Mouse (Mus musculus): ENCODE data around the gene Olfr635. TPM values are rescaled to one million over a fixed set of nuclear protein-coding genes. Genes with fewer than 3 reads are reported as not detected.

Olfr635 gene
- polyA plus RNA-seq (2012; ENCODE audit: low replicate concordance), result not detected in 2 replicates

DNA sequence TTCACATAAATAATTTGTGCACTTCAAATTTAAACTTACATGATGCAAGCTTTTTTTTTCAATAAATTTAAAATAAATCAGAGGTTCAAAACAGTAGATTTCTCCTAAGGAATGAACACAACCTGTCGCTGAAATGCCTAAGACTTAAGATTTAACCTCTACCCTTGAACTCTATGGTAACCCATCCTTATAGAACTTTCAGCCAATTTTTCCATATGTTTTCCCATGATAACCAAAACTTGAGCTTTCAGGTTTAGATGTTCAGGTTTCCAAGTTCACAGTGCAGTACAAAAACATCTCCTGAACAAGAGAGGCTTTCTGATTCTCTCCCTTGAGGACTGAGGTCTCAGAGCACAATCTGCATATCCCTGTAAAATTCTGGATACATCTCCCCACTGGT lies at the start of gene Olfr635:
Olfr635 (plus strand) TSS at position 301 of the 400 bp plus-strand sequence.

DNA sequence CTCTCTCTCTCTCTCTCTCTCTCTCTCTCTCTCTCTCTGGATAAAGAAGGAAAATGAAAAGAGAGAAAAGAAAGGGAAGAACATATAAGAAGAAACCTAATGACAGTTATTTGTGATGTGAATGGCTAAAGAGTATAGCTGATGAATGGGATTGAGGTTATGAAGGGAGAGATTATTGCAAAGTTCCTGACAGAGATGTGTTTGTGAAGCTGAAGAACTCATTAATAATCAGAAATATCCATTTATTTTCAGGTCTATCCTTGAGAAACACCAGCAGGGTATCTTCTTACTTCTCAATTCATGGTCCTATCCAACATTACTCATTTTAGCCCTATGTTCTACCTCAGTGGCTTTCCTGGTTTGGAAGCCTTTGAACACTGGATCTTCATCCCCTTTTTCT lies 42.4 kb upstream of the Olfr635 start, which contains the start of gene Olfr631:
Olfr631 (plus strand) TSS at position 301 of the 400 bp plus-strand sequence.

DNA sequence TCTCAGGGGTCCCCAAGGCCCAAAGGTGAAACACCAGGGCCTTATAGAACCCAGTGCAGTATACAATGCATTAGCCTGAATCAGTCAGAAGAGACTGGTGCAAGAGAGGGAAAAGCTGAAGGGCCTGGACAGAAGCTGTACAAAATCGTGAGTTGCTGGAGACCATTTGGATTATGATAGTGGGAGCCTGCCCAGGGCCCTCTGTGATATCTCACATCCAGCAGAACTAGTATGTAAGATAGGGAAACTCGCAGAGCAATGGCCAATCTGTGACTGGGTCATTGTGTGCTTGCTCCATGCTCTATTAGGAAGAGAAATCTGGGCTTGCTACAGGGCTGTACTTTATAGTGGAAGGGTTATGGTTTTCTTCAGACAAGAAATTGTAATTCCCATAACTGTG lies 36.7 kb upstream of the Olfr635 start, which contains the start of gene Olfr632:
Olfr632 (plus strand) TSS at position 84 of the 400 bp plus-strand sequence.

GRCm38 (mm10) chr7:103944137-103944536 lies 26.8 kb upstream of the Olfr635 start, which contains the start of gene Olfr633:
Gene Olfr633 (plus strand): TSS chr7:103944437.

DNA sequence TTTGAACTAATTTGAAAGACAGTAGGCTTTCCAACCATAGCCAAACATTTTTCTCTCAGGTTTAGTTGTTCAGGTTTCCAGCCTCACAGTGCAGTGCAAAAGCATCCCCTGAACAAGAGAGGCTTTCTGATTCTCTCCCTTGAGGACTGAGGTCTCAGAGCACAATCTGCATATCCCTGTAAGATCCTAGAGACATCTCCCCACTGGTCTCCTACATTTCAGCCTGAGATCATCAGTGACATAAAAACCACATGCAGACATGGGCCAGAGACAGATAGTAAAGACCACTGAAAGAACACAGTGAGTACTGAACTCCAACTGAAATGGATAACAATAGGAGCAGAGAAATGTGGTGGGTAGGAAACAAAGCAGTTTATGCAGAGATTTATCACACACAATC lies 27.5 kb downstream of the Olfr635 start, which contains the start of gene Olfr638:
Olfr638 (plus strand) TSS at position 301 of the 400 bp plus-strand sequence.

DNA sequence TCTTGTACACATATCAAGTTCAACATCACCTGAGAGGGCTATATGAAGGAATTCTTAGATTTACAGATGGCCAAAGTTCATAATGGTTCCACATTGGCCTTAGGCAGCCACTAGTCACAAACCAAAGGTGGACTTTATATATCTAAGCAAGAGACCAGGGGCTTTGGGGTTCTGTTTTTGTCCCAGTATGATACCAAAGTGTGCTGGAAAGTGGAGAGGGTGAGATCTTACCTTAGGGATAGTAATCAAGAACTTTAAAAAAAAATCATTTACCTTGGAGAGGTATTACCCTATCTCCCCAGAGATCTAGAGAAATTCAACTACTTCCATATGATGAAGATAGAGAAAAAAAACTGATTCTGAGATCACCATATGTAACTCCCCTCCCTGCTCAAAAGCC lies 46.3 kb downstream of the Olfr635 start, which contains the start of gene Olfr639:
Olfr639 (minus strand) TSS at position 101 of the 400 bp plus-strand sequence.

DNA sequence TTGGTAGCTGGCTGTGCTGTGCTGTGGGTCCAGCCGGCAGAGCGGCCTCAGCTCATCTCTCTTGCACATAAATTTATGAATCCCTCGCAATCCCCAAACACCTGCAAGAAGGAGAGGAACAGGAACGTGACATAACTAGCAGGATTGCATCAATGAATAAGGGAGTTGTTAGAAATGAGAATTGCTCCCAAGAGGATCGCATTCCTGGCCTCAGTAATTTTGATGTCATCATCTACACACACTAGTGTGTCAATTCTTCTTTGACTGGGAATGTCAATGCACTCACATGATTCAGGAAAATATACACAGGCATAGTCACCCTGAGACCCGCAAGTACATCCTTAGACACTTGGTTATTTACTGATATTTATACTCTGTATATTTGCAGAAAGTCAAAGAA lies 54.5 kb downstream of the Olfr635 start, which contains the start of gene Olfr640:
Olfr640 (minus strand) TSS at position 101 of the 400 bp plus-strand sequence.

GRCm38 (mm10) chr7:104035145-104035544 lies 64.2 kb downstream of the Olfr635 start, which contains the start of gene Olfr641:
Gene Olfr641 (plus strand): TSS chr7:104035445.

Other genes with a start within 250 kb of the Olfr635 start
- gene Olfr628, start 240.8 kb upstream of the Olfr635 start, polyA plus RNA-seq (2012; ENCODE audit: low replicate concordance), result not detected in 2 replicates
- not detected in 2 replicates for gene Olfr629, start 226.2 kb upstream of the Olfr635 start, polyA plus RNA-seq (2012; ENCODE audit: low replicate concordance)
- gene Olfr630, start 213.8 kb upstream of the Olfr635 start, polyA plus RNA-seq (2012; ENCODE audit: low replicate concordance), result not detected in 2 replicates
- not detected in 2 replicates for gene Olfr69, start 199.6 kb upstream of the Olfr635 start, polyA plus RNA-seq (2012; ENCODE audit: low replicate concordance)
- gene Olfr68, start 191.5 kb upstream of the Olfr635 start, polyA plus RNA-seq (2012; ENCODE audit: low replicate concordance), result not detected in 2 replicates
- not detected in 2 replicates for gene Olfr67, start 179.3 kb upstream of the Olfr635 start, polyA plus RNA-seq (2012; ENCODE audit: low replicate concordance)
- gene Hbb-bt, start 157.2 kb upstream of the Olfr635 start, polyA plus RNA-seq (2012; ENCODE audit: low replicate concordance), result 68.2 and 1,476 TPM in 2 replicates
- 16,372 and 30,425 TPM in 2 replicates for gene Hbb-bs, start 143.1 kb upstream of the Olfr635 start, polyA plus RNA-seq (2012; ENCODE audit: low replicate concordance)
- not detected in 2 replicates for gene Hbb-bh2, start 130.6 kb upstream of the Olfr635 start, polyA plus RNA-seq (2012; ENCODE audit: low replicate concordance)
- not detected in 2 replicates for gene Hbb-bh1, start 128.0 kb upstream of the Olfr635 start, polyA plus RNA-seq (2012; ENCODE audit: low replicate concordance)
- not detected in 2 replicates for gene Hbb-y, start 117.9 kb upstream of the Olfr635 start, polyA plus RNA-seq (2012; ENCODE audit: low replicate concordance)
- not detected in 2 replicates for gene Olfr66, start 84.9 kb upstream of the Olfr635 start, polyA plus RNA-seq (2012; ENCODE audit: low replicate concordance)
- gene Olfr64, start 76.7 kb upstream of the Olfr635 start, polyA plus RNA-seq (2012; ENCODE audit: low replicate concordance), result not detected in 2 replicates
- not detected in 2 replicates for gene Olfr65, start 67.7 kb upstream of the Olfr635 start, polyA plus RNA-seq (2012; ENCODE audit: low replicate concordance)
- gene Olfr631, start 42.3 kb upstream of the Olfr635 start, polyA plus RNA-seq (2012; ENCODE audit: low replicate concordance), result 0.38 TPM in 1 of 2 replicates, not detected in the other
- not detected in 2 replicates for gene Olfr632, start 36.8 kb upstream of the Olfr635 start, polyA plus RNA-seq (2012; ENCODE audit: low replicate concordance)
- gene Olfr633, start 26.7 kb upstream of the Olfr635 start, polyA plus RNA-seq (2012; ENCODE audit: low replicate concordance), result not detected in 2 replicates
- not detected in 2 replicates for gene Olfr638, start 27.6 kb downstream of the Olfr635 start, polyA plus RNA-seq (2012; ENCODE audit: low replicate concordance)
- gene Olfr639, start 46.2 kb downstream of the Olfr635 start, polyA plus RNA-seq (2012; ENCODE audit: low replicate concordance), result 0.02 TPM in 1 of 2 replicates, not detected in the other
- gene Olfr640, start 54.4 kb downstream of the Olfr635 start, polyA plus RNA-seq (2012; ENCODE audit: low replicate concordance), result 0.08 TPM in 1 of 2 replicates, not detected in the other
- not detected in 2 replicates for gene Olfr641, start 64.3 kb downstream of the Olfr635 start, polyA plus RNA-seq (2012; ENCODE audit: low replicate concordance)
- gene Olfr642, start 81.5 kb downstream of the Olfr635 start, polyA plus RNA-seq (2012; ENCODE audit: low replicate concordance), result not detected in 2 replicates
- not detected in 2 replicates for gene 4930516K23Rik, start 90.3 kb downstream of the Olfr635 start, polyA plus RNA-seq (2012; ENCODE audit: low replicate concordance)
- not detected in 2 replicates for gene Olfr644, start 100.7 kb downstream of the Olfr635 start, polyA plus RNA-seq (2012; ENCODE audit: low replicate concordance)
- gene Olfr645, start 114.3 kb downstream of the Olfr635 start, polyA plus RNA-seq (2012; ENCODE audit: low replicate concordance), result not detected in 2 replicates
- not detected in 2 replicates for gene Olfr646, start 133.7 kb downstream of the Olfr635 start, polyA plus RNA-seq (2012; ENCODE audit: low replicate concordance)
- not detected in 2 replicates for gene Ubqln5, start 158.7 kb downstream of the Olfr635 start, polyA plus RNA-seq (2012; ENCODE audit: low replicate concordance)
- gene Olfr643, start 166.3 kb downstream of the Olfr635 start, polyA plus RNA-seq (2012; ENCODE audit: low replicate concordance), result not detected in 2 replicates
- not detected in 2 replicates for gene Ubqln3, start 172.1 kb downstream of the Olfr635 start, polyA plus RNA-seq (2012; ENCODE audit: low replicate concordance)
- not detected in 2 replicates for gene Ubqlnl, start 179.4 kb downstream of the Olfr635 start, polyA plus RNA-seq (2012; ENCODE audit: low replicate concordance)
- not detected in 2 replicates for gene Olfm5, start 193.7 kb downstream of the Olfr635 start, polyA plus RNA-seq (2012; ENCODE audit: low replicate concordance)
- not detected in 2 replicates for gene Olfr648, start 212.2 kb downstream of the Olfr635 start, polyA plus RNA-seq (2012; ENCODE audit: low replicate concordance)
- not detected in 2 replicates for gene Olfr649, start 224.8 kb downstream of the Olfr635 start, polyA plus RNA-seq (2012; ENCODE audit: low replicate concordance)
- not detected in 2 replicates for gene Trim6, start 247.6 kb downstream of the Olfr635 start, polyA plus RNA-seq (2012; ENCODE audit: low replicate concordance)

Measured in leukemia stem cell, adult 10-12 weeks (primary cell).